Mouse (Mus musculus) cortical plate, adult 2 months (tissue): ENCODE measurements at regions not wholly inside any gene's neighbourhood (a gene's known extent, or its start where the extent isn't known, plus 50 kb on each side); places are given as distances from the start of the nearest gene placed in this dataset.

Experiments
- CTCF ChIP-seq: fragments of 200-500 bp; IDR thresholded peaks from 2 replicates; pipeline ENCODE4 v1.5.1; 2011; ENCODE audit warnings: mild to moderate bottlenecking, control low read depth, low read length; ENCODE audit not compliant: insufficient read depth; ENCODE audit errors: extremely low read depth
- POLR2A ChIP-seq: fragments of 200-500 bp; IDR thresholded peaks from 2 replicates; pipeline ENCODE4 v1.6.1; 2011; ENCODE audit warnings: mild to moderate bottlenecking, low read length, control low read depth; ENCODE audit not compliant: insufficient read depth; ENCODE audit errors: extremely low read depth

- TF ChIP-seq CTCF (no peak), POLR2A (no peak)
These were observed 124.4 kb upstream of the Med13l start for GRCm38 (mm10) chr5:118436035-118436434.
